Mouse (Mus musculus): ENCODE measurements at regions not wholly inside any gene's neighbourhood (a gene's known extent, or its start where the extent isn't known, plus 50 kb on each side); places are given as distances from the start of the nearest gene placed in this dataset.

GRCm38 (mm10) chr10:125795323-125795722 lies 170.6 kb upstream of the Lrig3 start:
- DNase-seq: no peak

DNA sequence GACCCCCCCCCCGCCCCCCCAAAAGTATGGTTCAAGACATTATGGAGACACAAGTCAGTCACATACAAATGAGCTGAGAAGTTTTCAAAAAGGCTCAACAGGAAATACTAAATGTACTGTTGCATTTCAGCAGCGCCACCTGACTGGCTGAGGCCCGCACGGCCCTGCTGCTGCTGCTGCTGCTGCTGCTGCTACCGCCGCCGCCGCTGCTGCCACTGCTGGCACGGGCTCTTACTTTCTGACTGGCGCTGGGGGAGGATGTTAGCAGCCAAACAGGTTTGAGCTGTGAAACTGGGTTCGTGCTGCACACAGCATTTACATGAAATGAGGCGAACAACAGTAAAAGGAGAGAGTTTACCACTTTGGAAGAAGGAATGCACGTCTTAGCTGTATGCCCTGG lies 167.3 kb upstream of the Lrig3 start:
- DNase-seq: peak; percentile 73

GRCm38 (mm10) chr10:125800572-125801114 lies 165.3 kb upstream of the Lrig3 start:
- no peak for DNase-seq

DNA sequence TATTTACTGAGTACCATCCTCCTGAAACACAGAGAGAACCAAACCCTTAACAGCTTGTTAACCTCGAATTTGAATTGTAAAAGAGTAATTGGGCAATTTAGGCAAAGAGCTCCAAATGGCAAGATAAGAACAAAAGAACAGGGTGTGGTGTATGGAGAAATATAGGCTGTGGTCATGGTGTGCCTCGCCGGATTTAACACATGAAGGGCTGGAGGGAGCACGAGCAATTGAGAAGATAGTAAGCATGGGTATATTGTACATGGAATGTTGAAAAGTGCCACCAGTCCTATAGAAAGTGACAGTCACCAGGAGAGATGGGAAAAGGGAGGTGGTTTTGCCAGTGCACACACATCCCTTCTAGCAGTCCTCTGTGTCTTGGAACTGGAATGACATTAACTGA lies 164.5 kb upstream of the Lrig3 start:
- DNase-seq: no peak

DNA sequence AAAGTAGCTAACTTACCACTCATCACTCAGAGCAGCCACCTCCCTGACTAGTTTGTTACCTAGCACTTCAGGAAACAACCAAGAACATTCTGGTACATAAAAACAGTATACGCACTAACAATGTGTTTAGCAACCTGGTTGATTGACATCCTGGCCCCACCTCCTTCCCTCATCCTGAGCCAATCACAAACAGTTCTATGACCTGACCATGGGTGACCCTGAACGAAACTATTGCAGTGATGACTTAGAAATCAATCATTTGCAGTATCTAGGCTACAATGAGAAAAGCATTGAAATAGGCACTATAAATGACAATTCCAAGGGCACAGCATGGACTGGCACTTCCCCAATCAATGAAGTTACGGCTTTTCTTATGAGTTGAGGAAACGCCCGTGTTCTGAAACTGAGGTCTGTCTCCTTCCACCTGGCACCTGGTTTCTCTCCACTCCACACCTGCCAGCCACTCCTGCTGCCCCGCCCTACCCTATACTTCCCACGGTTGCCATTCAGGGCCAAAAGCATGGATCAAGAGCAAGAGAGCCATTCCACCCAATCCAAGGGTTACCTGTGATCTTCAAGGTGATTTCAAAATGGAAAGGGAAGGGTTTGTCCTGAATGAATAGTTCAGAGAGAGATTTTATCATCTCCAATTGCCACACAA lies 162.9 kb upstream of the Lrig3 start:
- no peak for DNase-seq

GRCm38 (mm10) chr10:125809763-125810361 lies 156.1 kb upstream of the Lrig3 start:
- DNase-seq: peak; percentile 71

- DNase-seq: peak; percentile 62
Measured at GRCm38 (mm10) chr10:125810590-125810989, 155.4 kb upstream of the Lrig3 start.

DNA sequence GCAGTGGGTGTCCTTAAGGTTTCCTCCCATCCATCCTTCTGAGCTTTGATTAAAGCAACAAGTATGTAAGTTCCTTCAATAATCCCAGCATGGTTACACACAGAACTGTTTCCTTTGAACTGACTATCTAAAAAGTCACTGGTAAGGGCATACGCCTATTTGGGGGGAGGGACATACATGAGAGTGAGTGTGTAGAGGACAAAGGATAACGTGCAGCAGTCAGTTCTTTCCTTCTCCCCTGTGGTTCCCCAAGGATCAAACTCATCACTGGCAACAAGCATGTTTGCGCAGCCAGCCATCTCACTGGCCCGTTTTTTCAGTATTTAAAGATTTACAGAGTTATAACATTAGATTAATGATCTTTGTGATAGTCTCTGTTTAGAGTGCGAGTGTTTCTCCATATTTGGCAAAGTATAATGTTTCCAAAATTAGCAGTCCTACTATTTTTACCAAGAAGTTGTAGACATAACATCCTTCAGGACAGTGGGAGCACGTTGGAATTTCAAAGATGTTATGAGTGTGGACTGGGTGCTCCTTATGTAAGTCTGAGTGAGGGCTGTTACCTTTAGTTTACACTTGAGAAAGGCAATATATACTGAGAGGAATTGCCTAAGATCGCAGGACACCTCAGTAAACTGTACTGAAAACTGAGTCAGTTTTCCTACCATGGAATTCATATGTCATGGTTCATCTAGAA lies 151.6 kb upstream of the Lrig3 start:
- DNase-seq: no peak

GRCm38 (mm10) chr10:125832134-125832533 lies 133.8 kb upstream of the Lrig3 start:
- DNase-seq: no peak

GRCm38 (mm10) chr10:125832764-125833163 lies 133.2 kb upstream of the Lrig3 start:
- DNase-seq: no peak

DNA sequence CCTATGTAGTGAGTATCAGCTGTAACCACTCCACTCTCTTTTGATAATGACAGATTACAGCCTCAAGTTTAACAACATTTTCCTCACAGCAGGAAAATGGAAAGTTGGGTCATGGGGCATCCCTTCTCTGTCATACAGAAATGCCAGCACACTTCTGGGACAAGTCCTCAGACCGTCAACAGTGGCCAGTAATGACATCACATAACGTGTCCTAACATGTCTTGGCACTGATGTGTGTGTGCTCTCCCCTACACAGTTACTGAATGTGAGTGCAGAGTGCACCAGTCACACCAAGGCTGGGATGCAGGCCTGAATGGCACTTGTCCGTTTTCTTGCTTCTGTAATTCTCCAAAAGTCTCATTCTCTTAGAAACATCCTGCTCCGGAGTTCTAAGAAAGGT lies 132.0 kb upstream of the Lrig3 start:
- DNase-seq: no peak

DNA sequence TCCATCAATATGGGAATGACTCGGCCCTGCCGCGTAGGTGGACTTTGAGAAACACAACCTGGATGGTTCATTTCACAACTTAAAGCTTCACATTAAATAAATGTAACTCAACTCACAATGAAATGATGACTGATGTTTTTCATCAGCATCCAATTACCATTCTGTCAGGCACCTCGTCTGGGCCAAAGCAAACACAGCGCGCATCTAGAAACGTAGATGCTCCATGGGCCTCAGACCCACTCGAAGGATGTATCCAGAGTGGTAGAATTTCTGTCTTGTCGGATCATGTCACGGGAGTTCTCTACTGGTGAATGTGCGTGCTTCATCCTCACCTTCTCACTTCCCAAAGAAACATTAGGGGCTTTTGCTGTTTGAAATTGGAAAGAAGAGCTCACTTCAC lies 127.0 kb upstream of the Lrig3 start:
- DNase-seq: no peak

DNA sequence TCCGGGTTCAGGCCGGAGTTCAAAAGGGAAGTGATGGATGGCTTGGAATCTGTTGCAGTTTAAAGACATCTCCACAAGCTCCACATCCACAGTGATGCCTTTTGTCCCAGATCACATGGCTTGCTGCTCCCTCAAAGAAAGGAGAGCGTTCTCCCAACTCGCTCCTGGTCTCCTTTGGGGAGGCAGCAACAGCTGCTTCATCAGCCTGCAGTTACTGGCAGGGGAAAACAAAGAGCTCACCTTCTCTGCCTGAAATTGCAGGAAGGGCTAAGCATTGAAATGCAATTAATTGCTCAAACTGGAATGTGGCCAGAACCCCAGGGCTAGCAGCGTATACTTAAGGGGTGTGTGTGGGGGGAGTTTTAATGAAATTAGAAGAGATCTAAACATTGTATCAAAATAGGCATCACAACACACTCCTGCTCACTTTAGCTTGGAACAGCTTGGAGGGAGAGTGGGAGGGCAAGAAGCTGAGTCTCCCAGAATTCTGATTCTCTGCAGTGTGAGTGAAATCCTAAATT lies 126.3 kb upstream of the Lrig3 start:
- DNase-seq: peak; percentile 53

- DNase-seq: no peak
Measured at GRCm38 (mm10) chr10:125840388-125840787, 125.6 kb upstream of the Lrig3 start.

DNA sequence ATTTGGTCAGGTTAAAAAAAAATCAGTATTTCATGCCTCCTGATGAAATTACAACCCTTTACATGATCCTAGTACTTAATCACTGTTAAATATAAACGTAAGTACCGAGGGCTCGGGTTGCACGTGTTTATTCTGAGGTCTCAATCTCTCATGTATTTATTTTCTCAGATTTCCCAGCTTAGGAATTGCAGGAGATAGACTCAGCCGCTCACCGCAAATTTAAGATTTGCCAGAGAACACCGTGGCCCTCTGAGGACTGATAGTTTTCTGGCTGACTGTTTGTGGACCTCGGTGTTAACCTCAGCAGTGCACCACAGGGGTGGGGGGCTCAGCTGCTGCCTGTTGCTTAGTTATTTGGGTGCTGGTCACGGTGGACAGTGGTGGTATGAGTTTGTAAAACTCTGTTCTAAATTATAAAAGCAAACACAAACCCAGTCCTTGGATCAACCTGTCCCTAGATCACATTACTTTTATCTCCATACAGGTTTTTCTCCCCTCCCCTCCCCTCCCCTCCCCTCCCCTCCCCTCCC lies 121.6 kb upstream of the Lrig3 start:
- DNase-seq: no peak

- peak; percentile 83 for DNase-seq
Measured at GRCm38 (mm10) chr10:125845014-125845514, 120.9 kb upstream of the Lrig3 start.

GRCm38 (mm10) chr10:125850370-125850769 lies 115.6 kb upstream of the Lrig3 start:
- DNase-seq: no peak

GRCm38 (mm10) chr10:125861734-125862133 lies 104.2 kb upstream of the Lrig3 start:
- no peak for DNase-seq

GRCm38 (mm10) chr10:125866346-125866745 lies 99.6 kb upstream of the Lrig3 start:
- peak; percentile 50 for DNase-seq

DNA sequence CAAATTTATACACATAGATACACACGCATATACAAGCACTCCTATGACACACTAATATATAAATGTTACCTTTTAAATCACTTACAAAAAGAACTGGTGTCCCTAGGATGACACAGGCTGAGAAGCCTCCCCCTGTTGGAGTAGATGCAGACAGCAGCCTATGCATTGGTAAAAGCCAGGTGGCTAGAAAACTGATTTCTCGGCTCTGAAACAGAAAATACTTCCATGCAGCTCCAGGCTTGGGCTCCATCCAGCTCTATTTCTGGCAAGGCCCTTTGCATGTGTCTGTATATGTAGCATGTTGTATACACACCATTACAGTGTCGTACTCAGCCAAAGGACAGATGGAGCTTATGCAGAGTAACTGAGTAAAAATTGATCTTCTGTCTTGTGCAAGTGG lies 81.4 kb upstream of the Lrig3 start:
- no peak for DNase-seq

DNA sequence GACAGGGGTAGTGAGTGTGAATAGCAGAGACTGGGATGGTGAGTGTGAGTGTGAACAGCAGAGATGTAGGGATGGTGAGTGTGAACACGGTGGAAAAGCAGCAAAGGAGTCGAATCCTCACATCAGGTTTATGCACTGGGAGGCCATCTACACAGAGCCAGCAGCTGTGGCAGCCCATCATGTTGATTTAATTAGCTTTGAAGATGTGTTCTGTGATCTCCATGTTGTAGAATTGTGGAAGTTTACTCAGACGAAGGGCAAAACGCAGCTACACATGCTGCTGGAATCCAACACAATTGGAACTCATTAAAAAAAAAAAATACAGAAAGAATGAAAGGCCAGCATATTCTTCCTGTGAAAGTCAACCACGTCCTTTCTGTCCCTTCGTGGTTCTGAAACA lies 80.2 kb upstream of the Lrig3 start:
- peak; percentile 27 for DNase-seq

DNA sequence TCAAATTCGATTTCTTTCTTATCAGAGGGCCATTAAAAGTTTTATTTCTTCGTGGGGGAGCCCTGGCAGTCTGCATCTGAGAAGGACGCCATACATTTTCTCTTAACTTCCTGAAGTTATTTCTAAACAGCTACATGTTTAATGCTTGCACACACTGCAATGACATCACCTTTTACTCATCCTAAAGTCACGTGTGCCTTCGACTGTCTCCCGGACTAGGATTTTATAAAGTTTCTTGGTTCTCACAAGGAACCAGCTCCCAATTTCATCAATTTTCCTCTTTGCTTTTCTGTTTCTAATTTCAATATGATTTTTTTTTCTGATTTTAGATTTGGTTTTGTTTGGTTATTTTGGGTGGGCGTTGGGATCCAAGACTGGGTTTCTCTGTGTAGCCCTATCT lies 73.8 kb upstream of the Lrig3 start:
- no peak for DNase-seq

DNA sequence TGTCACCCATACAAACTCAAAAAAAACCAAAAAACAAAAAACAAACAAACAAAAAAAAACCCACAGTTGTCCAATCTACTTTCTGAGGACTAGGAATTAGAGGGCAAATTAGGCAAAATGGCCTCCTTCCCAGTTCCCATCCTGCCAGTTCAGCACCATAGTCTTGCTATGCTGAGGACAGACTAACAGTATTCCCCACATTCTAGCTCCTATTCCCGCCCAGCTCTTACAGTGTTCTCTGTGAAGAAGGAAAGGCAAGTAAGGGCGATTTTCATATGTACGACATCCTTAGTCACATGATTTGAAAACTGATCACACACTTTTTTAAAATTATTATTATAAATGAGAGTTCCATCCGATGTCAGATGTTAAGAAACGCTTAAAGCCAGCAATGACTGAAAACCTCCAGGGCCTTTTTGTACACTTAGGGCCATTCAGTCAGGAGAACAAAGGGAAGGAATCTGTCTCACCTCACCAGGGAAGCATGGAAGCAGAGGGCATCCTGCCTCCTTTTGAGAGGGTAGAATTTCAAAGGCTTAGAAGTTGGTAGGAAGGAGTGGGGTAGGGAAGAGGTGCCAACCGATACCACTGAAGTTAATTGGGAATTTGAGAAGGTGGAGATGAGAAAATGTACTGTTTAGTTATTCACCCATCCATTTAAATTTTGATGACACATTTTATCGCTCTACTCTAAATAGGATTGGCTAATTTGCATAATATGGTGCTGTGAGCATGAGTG lies 70.1 kb upstream of the Lrig3 start:
- DNase-seq: no peak

Data from embryo, embryonic 11 days (tissue).